Mouse (Mus musculus) kidney, postnatal 36 days (tissue): ENCODE data around the gene Acsbg1.
"Not testable (repeated sequence)": the region's sequence is repeated elsewhere in the genome, so short reads cannot be mapped to it uniquely, and the experiment has no call there.

Experiments used
- DNase-seq, 2 experiments: peaks; one replicate each; pipeline ENCODE4 v3.0.0; 2021 to 2022; ENCODE audit warnings: mixed read lengths in 2 of 2

Gene Acsbg1

DNA sequence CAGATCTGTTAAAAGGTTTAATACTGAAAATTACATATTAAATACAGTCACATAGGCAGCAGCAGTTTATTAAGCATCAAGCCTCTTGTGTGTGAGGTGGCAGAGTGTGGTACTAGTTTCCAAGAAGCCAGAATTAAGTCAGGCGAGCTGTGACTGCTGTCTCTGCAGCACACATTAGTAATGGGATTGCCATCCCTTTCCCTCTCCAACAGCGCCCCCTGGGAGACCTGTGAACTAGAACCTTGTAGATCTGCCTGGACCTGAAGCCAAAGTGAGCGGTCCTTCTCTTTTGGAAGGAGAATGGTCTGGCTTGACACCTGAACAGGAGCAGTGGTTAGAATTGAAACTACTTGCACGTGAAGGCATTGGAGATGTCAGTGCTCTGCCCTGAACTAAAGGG is 56.8 kb downstream of the Acsbg1 start:
- peak; percentile 45 to 88 for DNase-seq

- peak in 1 of 2 experiments; percentile 13 for DNase-seq
Measured at GRCm38 (mm10) chr9:54604131-54604654, 57.5 kb downstream of the Acsbg1 start.

GRCm38 (mm10) chr9:54602916-54603315 is 58.8 kb downstream of the Acsbg1 start:
- no peak for DNase-seq

DNA sequence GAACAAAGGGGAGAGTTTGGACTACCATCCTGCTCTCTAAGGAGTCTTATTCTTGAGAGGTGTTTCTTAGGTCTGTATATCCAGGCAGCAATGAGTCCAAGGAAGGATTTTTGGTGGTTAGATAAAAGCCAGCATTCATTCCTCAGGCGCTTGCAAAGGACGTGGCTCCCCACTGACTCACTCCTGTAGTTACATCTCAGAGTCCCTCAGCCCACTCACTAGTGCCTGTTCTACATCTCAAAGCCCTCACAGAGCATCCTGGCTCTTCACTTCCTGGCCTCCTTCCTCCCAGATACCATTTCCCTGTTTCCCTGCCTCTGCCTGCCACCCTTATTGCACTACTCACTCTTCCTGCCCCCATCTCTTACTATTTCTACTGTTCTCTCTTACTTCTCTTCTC is 59.3 kb downstream of the Acsbg1 start:
- no peak for DNase-seq

GRCm38 (mm10) chr9:54596752-54597465 is 64.8 kb downstream of the Acsbg1 start:
- no peak for DNase-seq

GRCm38 (mm10) chr9:54593652-54594051 is 68.0 kb downstream of the Acsbg1 start:
- not testable (repeated sequence) for DNase-seq

GRCm38 (mm10) chr9:54587863-54588262 is 73.8 kb downstream of the Acsbg1 start:
- DNase-seq: peak; percentile 7 to 8

- DNase-seq: peak; percentile 98 to 99
Measured at GRCm38 (mm10) chr9:54586199-54587061, 75.2 kb downstream of the Acsbg1 start, which contains the start of gene Idh3a. Gene Idh3a (plus strand): TSS chr9:54586334.

- DNase-seq: no peak
Measured at GRCm38 (mm10) chr9:54585839-54586198, 75.9 kb downstream of the Acsbg1 start.

DNA sequence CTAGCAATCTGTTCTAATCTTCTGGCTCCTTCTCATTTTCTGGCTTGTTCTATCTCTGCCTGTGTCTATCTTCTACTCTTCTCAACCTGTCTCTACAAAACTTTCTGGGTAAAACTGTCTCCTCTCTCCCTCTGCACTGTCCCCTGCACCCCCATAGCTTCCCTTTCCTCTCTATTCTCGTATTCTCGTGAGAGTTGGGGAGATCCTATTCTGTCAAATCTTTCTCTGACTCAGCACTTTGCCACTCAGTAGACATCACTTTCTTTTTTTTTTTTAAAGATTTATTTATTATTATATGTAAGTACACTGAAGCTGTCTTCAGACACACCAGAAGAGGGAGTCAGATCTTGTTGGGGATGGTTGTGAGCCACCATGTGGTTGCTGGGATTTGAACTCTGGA is 77.5 kb downstream of the Acsbg1 start:
- DNase-seq: not testable (repeated sequence)

GRCm38 (mm10) chr9:54583712-54584111 is 78.0 kb downstream of the Acsbg1 start:
- no peak for DNase-seq

DNA sequence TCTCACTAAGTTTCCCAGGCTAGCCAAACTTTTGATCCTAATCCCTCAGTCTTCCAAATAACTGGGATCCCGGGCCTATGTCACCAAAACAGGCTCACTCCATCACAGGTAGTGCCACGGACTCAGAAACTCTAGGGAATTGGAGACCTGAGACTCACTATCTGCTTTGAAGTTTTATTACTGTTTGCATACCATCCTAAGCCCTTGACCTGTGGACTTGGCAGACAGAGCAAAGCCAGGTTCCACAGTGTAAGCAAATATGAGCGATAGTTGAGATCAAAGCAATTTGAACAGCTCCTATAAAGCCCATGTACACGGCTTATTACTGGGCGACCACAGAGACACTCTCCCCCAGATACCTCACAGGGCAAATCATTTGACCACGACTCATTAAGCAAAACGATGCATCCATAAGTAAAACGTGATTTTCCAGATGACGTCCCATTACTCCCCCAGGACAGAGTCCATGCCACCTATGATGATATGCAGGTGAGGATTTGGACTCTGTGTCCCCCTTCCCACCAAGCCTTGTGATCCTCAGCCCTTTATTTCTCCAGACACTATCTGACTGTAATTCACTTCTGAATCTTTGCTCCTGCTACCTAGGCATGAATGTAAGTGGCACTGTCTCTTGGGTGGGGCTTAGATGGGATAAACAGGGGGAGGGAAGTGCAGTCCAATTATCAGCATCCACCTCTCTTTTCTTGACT is 90.4 kb downstream of the Acsbg1 start:
- DNase-seq: no peak

- DNase-seq: peak in 1 of 2 experiments; percentile 20
Measured at GRCm38 (mm10) chr9:54568732-54569131, 92.9 kb downstream of the Acsbg1 start.

DNA sequence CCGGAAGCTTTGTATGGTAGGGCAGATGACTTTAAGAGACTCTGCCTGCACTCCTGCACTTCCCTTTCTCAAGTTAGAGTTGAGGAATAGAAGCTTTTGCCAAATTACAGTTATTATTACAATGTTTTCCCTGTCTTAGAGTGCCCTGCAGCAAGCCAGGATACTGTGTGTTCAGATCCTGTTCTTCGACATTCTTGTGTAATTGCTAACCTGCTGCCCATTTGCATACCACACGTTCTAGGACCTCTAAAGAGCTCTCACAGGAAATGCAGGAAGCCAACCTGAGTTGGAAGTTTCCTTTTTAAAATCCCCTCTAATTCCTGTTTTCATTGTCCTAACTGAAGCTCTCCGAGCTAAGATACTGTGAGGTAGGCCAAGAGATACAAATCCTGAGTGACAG is 94.7 kb downstream of the Acsbg1 start:
- peak in 1 of 2 experiments; percentile 23 for DNase-seq

DNA sequence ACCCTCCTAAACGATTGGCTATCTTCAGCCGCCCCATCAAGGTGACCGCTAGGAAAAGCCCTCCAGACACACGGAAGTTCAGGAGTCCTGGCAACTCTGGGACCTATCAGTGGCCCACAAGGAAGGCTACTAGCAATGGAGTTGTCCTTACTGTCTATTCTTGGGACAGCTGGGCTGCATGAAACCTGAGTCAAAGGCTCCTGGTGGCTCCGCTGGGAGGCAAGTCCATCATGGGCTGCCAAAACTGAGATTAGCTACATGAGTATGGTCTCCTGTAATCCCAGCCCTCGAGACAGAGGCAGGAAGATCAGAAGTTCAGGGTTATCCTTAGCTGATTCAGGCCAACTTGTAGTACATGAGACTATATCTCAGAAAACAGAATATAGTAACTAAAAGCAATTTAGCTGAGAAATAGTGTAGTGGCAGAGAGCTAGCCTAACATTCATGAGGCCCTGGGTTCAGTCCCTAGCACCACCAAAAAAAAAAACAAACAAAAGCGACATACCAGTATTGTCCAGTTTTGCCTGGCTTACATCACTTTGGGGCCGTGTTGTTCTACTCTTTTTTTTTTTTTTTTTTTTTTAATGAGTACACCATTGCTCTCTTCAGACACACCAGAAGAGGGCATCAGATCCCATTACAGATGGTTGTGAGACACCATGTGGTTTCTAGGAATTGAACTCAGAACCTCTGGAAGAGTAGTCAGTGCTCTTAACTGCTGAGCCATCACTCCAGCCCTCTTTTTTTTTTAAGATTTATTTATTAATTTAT is 100.7 kb downstream of the Acsbg1 start:
- no peak for DNase-seq

DNA sequence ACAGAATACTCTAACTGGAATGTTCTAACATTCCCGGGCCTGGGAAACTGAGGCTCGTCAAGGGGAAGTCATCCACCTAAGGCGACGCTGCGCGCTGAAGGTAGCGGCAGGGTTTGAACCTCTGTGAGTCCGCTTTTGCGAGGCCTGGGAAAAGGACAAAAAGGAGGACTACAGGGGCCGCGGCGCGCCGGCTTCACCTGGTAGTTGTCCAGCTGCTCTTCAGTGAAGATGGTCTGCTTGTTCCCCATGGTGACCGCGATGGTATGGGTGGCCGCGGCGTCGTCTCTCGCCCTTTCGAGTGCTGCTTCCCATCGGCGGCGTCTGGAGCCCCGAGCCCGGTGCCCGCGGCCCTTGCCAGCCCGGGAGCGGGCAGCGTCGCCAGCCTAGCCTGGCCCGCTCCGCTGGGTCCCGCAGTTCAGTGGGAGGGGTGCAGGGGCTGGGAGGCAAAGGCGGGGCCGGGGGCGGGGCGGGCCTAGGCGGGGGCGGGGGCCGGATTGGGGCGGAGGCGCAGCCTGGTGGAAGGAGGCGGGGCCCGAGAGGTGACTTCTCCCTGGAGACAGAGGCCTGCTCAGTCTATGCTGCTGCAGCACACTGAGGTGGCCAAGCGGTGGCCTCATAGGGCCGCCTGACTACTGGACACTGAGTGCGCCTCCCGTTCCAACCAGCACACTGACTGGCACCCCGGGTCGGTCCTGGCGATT is 101.7 kb downstream of the Acsbg1 start, which contains the start of gene Cib2:
Gene Cib2, minus strand, starts transcription at position 448 of the 701 bp plus-strand sequence.
- DNase-seq: peak; percentile 91 to 92

GRCm38 (mm10) chr9:54558731-54559130 is 102.9 kb downstream of the Acsbg1 start:
- no peak for DNase-seq

GRCm38 (mm10) chr9:54555044-54555443 is 106.6 kb downstream of the Acsbg1 start:
- DNase-seq: no peak
